Mouse (Mus musculus) embryonic fibroblast, embryonic 13.5 days (primary cell): ENCODE data around the gene Apobec3. TPM values are rescaled to one million over a fixed set of nuclear protein-coding genes. Genes with fewer than 3 reads are reported as not detected.

Experiments
- H3K27ac ChIP-seq: 2 replicates; pipeline ENCODE4 v1.5.1; 2012; ENCODE audit warnings: low read length, control low read depth, inconsistent platforms; ENCODE audit not compliant: insufficient read depth
- H3K4me1 ChIP-seq: 2 replicates; pipeline ENCODE4 v1.6.1; 2011; ENCODE audit warnings: low read length; ENCODE audit not compliant: control insufficient read depth, insufficient read depth
- H3K4me3 ChIP-seq: 2 replicates; pipeline ENCODE4 v1.5.1; 2011; ENCODE audit warnings: mild to moderate bottlenecking, control low read depth, low read length; ENCODE audit not compliant: insufficient read depth
- CTCF ChIP-seq: IDR thresholded peaks from 2 replicates; pipeline ENCODE4 v1.5.1; 2011; ENCODE audit warnings: mild to moderate bottlenecking, control low read depth, low read length, moderate library complexity, borderline replicate concordance; ENCODE audit not compliant: insufficient read depth
- POLR2A ChIP-seq: IDR thresholded peaks from 2 replicates; pipeline ENCODE4 v1.6.1; 2011; ENCODE audit warnings: low read depth, mild to moderate bottlenecking, control low read depth, low read length, moderate library complexity
- polyA plus RNA-seq: library from polyadenylated mRNA; stranded (reverse); fragments of >200 nt; gene quantifications from 2 replicates; pipeline ENCODE4 v1.2.4, GENCODE M21; 2011; ENCODE audit warnings: low read depth; ENCODE audit not compliant: missing spikeins, insufficient read length

The Apobec3 gene
- polyA plus RNA-seq, 1 experiment, result 35.3 TPM

- TF ChIP-seq CTCF (no peak), POLR2A (no peak)
- H3K4me3 ChIP-seq, result no peak overlapping the region
- H3K4me1 ChIP-seq, result no peaks in the 10 kb centered on the region
- H3K27ac ChIP-seq, result no peak overlapping the region
These were observed 67.0 kb downstream of the Apobec3 start for GRCm38 (mm10) chr15:79958418-79958817.

DNA sequence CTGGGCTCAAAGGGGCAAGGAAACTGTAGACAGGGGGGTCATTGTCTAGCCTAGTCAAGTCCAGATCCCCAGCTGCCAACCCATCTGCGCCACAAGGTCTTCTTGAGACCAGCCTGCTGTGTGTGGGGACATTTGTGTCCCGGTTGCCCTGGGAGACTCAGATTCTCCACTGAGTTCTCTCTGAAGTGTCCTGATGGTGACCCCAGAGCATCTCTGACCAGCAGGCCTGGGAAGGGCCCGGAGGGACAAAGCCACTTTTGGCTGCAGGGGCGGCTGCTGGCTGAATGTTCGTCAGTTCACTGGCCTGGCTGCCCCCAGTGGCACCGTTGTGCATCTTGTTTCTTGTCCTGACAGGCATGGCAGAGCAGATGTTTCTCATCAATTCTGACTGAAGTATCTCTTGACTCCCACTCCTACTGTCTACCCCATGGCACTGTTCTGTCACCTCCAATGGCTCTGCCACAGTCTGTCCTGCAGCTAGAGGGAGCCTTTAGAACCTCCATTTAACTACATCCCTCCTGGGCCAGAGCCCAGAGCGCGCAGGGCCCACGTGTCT lies 70.0 kb downstream of the Apobec3 start:
- no peaks in the 10 kb centered on the region for H3K4me1 ChIP-seq
- H3K4me3 ChIP-seq, result no peak overlapping the region
- no peak for TF ChIP-seq POLR2A
- no peak for TF ChIP-seq CTCF
- H3K27ac ChIP-seq, result no peak overlapping the region

DNA sequence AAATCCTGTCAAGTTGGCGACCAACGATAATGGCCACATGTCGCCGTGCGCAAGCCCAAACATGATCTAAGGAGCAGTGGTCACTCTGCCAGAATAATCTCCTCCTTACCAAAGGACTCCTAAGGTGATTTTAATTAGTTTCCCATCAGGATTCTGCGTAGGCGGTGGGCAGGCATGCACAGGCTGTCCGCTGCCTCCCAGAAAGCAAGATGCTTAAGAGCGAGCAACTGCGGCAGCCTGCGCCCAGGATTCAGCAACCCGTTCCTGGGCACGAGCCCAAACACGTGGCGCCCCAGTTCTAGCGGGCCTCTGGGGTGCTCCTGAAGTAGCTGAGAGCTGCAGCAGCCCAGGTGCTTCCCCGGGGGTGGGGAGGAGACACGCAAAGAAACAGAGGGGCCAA lies 71.2 kb downstream of the Apobec3 start:
- Histone ChIP-seq H3K4me3 (no peak overlapping the region), H3K4me1 (no peaks in the 10 kb centered on the region), H3K27ac (no peak overlapping the region)
- TF ChIP-seq POLR2A (no peak), CTCF (no peak)

DNA sequence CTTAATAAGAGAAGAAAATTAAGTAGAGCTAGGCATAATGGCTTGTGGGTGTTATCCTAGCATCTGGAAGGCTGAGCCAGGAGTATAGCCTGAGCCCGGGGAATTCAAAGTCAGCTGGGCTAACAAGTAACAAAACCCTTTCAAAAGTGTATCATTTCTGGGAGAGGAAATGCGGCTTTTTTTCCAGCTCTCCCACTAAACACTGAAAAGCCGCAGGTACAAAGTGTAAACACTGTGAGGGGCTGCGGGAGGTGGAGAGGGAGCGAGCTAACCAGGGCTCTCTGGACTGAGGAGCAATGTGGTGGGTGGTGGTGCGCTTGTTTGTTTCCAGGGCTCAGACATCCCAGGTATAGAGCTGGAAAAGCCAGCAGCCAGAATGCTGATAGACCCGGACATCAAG lies 72.9 kb downstream of the Apobec3 start:
- Histone ChIP-seq H3K4me3 (no peak overlapping the region), H3K27ac (no peak overlapping the region), H3K4me1 (no peaks in the 10 kb centered on the region)
- TF ChIP-seq CTCF (no peak), POLR2A (no peak)

Other genes starting within 250 kb of the Apobec3 start
- 1.3 and 2.2 TPM in 2 replicates for gene Fam227a, start 232.7 kb upstream of the Apobec3 start, polyA plus RNA-seq
- 16.2 and 19.9 TPM in 2 replicates for gene Cby1, start 232.5 kb upstream of the Apobec3 start, polyA plus RNA-seq
- gene Tomm22, start 220.8 kb upstream of the Apobec3 start, polyA plus RNA-seq, result 131 and 148 TPM in 2 replicates
- gene Josd1, start 203.7 kb upstream of the Apobec3 start, polyA plus RNA-seq, result 28.4 and 32.0 TPM in 2 replicates
- gene Gtpbp1, start 200.8 kb upstream of the Apobec3 start, polyA plus RNA-seq, result 18.6 and 25.3 TPM in 2 replicates
- 42.8 and 43.3 TPM in 2 replicates for gene Sun2, start 149.1 kb upstream of the Apobec3 start, polyA plus RNA-seq
- gene Dnal4, start 113.8 kb upstream of the Apobec3 start, polyA plus RNA-seq, result 20.9 and 25.2 TPM in 2 replicates
- gene Nptxr, start 86.9 kb upstream of the Apobec3 start, polyA plus RNA-seq, result 7.5 and 9.7 TPM in 2 replicates
- gene Npcd, start 57.4 kb upstream of the Apobec3 start, polyA plus RNA-seq, result 1.0 TPM in 1 of 2 replicates, not detected in the other
- 63.7 and 89.0 TPM in 2 replicates for gene Cbx6, start 57.0 kb upstream of the Apobec3 start, polyA plus RNA-seq
- 0.90 and 1.4 TPM in 2 replicates for gene Cbx7, start 79.5 kb downstream of the Apobec3 start, polyA plus RNA-seq
- gene Pdgfb, start 123.3 kb downstream of the Apobec3 start, polyA plus RNA-seq, result 0.70 and 1.0 TPM in 2 replicates
- 0.95 and 1.1 TPM in 2 replicates for gene Syngr1, start 199.7 kb downstream of the Apobec3 start, polyA plus RNA-seq
- 1,636 and 1,653 TPM in 2 replicates for gene Rpl3, start 200.2 kb downstream of the Apobec3 start, polyA plus RNA-seq
- gene Tab1, start 241.5 kb downstream of the Apobec3 start, polyA plus RNA-seq, result 11.0 and 12.2 TPM in 2 replicates